Mouse (Mus musculus) limb, embryonic 14.5 days (tissue): ENCODE measurements around the gene Ano8. TPM values are rescaled to one million over a fixed set of nuclear protein-coding genes. Genes with fewer than 3 reads are reported as not detected.
A peak's percentile ranks its signal among the peaks of the same experiment; 100 is the strongest.
"Not testable (repeated sequence)": the region's sequence is repeated elsewhere in the genome, so short reads cannot be mapped to it uniquely, and the experiment has no call there.

Experiments used
- ATAC-seq: fragments of 200-750 bp; cut with Nextera tagmentation; 2 replicates; pipeline ENCODE4 v1.8.0; 2017; ENCODE audit warnings: low read depth, moderate number of reproducible peaks, moderate TSS enrichment; ENCODE audit not compliant: low FRiP score
- DNase-seq: peaks from one replicate; pipeline ENCODE4 v3.0.0-alpha.2; 2015; ENCODE audit warnings: low spot score
- H3K27ac ChIP-seq: fragments of 300-500 bp; sonication (generic); replicated peaks from 2 replicates; pipeline ENCODE4 v1.5.1; 2014; ENCODE audit warnings: low read depth, mild to moderate bottlenecking, low read length, moderate library complexity, mixed read lengths
- H3K27me3 ChIP-seq: fragments of 300-500 bp; sonication (generic); 2 replicates; pipeline ENCODE4 v1.6.1; 2014; ENCODE audit warnings: low read length, mixed read lengths; ENCODE audit not compliant: control insufficient read depth, insufficient read depth
- H3K36me3 ChIP-seq: fragments of 300-500 bp; sonication (generic); 2 replicates; pipeline ENCODE4 v1.6.1; 2014; ENCODE audit warnings: mild to moderate bottlenecking, low read length, moderate library complexity, mixed read lengths; ENCODE audit not compliant: control insufficient read depth, insufficient read depth
- H3K4me1 ChIP-seq: fragments of 300-500 bp; sonication (generic); 2 replicates; pipeline ENCODE4 v1.6.1; 2014; ENCODE audit warnings: antibody characterized with exemption, low read length, mixed read lengths; ENCODE audit not compliant: control insufficient read depth, insufficient read depth
- H3K4me2 ChIP-seq: fragments of 300-500 bp; sonication (generic); replicated peaks from 2 replicates; pipeline ENCODE4 v1.6.1; 2014; ENCODE audit warnings: low read depth, mild to moderate bottlenecking, low read length, moderate library complexity; ENCODE audit not compliant: severe bottlenecking
- H3K4me3 ChIP-seq: fragments of 300-500 bp; sonication (generic); replicated peaks from 2 replicates; pipeline ENCODE4 v1.5.1; 2014; ENCODE audit warnings: low read length
- H3K9ac ChIP-seq: fragments of 300-500 bp; sonication (generic); 2 replicates; pipeline ENCODE4 v1.6.1; 2014; ENCODE audit warnings: mild to moderate bottlenecking, low read depth, low read length, moderate library complexity; ENCODE audit not compliant: severe bottlenecking
- H3K9me3 ChIP-seq: fragments of 300-500 bp; sonication (generic); 2 replicates; pipeline ENCODE4 v1.6.1; 2016; ENCODE audit warnings: low read length; ENCODE audit not compliant: control insufficient read depth
- POLR2A ChIP-seq: fragments of 200-500 bp; IDR thresholded peaks from 2 replicates; pipeline ENCODE4 v1.8.0; 2012; ENCODE audit warnings: inconsistent platforms, mild to moderate bottlenecking, moderate library complexity, borderline replicate concordance; ENCODE audit not compliant: insufficient read depth, insufficient read length; ENCODE audit errors: extremely low read depth
- WGBS: fragments of 180-500 bp; shearing (Covaris S2); extraction: QIAGEN DNeasy Blood & Tissue Kit; methylation state at CpG from one replicate; pipeline ENCODE4 v1.1.7; 2014; 5-methylcytosine and 5-hydroxymethylcytosine counted together
- polyA plus RNA-seq, 2 experiments: library from polyadenylated mRNA; depleted of rRNA in 1 of 2; stranded (reverse) in 1 of 2; unstranded in 1 of 2; fragments of >200 nt; fragmentation: Nextera tagmentation in 1 of 2; extraction: Ambion mirVana in 1 of 2; gene quantifications; 2 replicates each; pipeline versions ENCODE4 v1.2.1 to v1.2.3; 2012 to 2014

Gene Ano8
- 37.2 and 43.3 TPM in 2 replicates for polyA plus RNA-seq (2012; rRNA removed)
- polyA plus RNA-seq (2014; fragmentation: Nextera tagmentation; extraction: Ambion mirVana), result 1.8 and 3.0 TPM in 2 replicates

DNA sequence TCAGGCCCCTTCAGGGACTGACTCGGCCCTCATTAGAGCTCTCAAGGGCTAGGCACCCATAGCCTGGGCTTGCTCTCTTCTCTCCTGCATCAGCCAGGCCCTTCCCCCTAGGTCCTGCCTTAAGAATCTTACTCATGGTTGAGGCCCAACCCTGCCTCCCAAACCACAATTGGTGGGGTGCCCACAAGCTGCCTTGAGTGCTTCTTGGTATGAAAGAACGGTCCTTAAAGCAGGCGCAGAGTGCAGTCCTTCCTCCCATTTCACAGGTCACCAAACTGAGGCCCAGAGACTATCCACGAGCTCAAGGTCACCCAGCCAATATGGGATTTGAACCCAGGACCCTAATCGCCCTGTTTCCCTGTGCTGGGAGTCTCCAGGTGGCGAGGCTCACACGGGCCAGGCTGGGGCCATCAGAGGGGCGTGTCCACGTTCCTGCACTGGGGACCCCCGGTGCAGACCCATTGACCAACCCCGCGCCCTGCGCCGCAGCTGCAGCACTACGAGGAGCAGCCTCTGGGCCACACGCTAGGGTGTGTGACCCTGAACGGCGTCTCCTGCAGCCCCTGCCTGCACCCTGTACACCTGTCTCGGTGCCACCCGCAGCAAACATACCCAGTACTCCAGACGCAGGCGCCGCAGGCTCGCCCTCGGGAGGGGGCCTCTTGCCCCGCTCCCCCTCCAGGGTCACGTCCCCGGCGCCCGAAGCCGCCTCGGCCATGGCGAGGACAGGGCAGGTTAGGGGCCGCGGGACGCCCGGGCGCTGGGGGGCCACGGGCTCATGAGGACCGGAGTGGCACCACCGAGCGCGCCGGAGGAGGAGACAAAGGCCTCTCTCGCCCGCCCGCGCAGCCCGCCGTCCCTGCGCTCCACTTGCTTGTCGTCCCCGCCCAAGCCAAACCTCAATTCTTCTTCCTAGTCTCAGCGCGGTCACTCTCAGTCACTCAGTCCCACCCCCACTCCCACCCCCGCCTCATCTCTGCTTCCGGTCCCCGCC lies at the start of gene Ano8:
Ano8 (minus strand) TSS at position 822 of the 994 bp plus-strand sequence.
- WGBS, result 11% methylated on average over 39 of the region's 58 CpGs
- H3K27ac ChIP-seq, result peak within 1 kb of the TSS; percentile 61; the same call in 1 of the 2 replicates
- peak within 1 kb of the TSS; percentile 84 for H3K4me2 ChIP-seq
- H3K9me3 ChIP-seq, result no peaks in the 10 kb centered on the region
- no peak for TF ChIP-seq POLR2A
- H3K9ac ChIP-seq, result peak within 1 kb of the TSS; percentile 78
- H3K4me1 ChIP-seq, result peaks cover 12% of the 10 kb centered on the region
- peaks cover 21% of the 10 kb centered on the region for H3K36me3 ChIP-seq
- peak; percentile 92 for DNase-seq
- peak within 1 kb of the TSS; percentile 77 for H3K4me3 ChIP-seq
- ATAC-seq, result peak; percentile 64
- H3K27me3 ChIP-seq, result no peaks in the 10 kb centered on the region

DNA sequence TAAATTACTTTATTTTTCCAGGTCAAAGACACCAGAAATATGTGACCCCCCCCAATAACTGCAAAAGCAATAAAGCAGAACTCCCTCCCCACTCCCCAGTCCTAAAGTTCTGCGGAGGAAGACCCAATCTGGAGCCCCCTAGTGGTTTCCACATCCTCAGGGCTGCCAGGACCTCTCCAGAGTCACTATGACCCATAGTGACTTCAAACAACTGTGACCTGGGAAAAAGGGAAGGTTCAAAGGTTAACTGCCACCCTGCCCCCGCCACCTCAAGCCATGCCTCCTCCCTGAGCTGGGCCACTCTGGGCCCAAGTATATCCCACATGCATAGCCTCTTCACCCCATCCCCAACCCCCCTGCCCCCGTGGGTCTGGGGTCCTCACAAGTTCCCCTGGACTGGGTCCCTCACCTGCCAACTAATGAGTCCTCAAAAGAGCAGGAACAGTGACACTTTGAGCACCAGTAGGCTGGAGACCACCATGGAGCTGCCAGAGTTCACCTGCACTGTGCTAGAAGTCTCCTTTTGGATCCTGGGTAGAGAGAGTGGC lies 48.6 kb upstream of the Ano8 start:
- peaks cover 10% of the 10 kb centered on the region; the same call in 1 of the 2 replicates for H3K4me1 ChIP-seq
- no peak for ATAC-seq
- H3K4me3 ChIP-seq, result no peak overlapping the region
- DNase-seq, result no peak
- TF ChIP-seq POLR2A, result no peak
- H3K27ac ChIP-seq, result no peak overlapping the region
- H3K4me2 ChIP-seq, result no peak overlapping the region
- no peak overlapping the region for H3K9ac ChIP-seq
- no peaks in the 10 kb centered on the region for H3K9me3 ChIP-seq
- 21% methylated on average over 3 of the region's 3 CpGs for whole genome bisulfite sequencing
- no peaks in the 10 kb centered on the region for H3K36me3 ChIP-seq
- H3K27me3 ChIP-seq, result no peaks in the 10 kb centered on the region

DNA sequence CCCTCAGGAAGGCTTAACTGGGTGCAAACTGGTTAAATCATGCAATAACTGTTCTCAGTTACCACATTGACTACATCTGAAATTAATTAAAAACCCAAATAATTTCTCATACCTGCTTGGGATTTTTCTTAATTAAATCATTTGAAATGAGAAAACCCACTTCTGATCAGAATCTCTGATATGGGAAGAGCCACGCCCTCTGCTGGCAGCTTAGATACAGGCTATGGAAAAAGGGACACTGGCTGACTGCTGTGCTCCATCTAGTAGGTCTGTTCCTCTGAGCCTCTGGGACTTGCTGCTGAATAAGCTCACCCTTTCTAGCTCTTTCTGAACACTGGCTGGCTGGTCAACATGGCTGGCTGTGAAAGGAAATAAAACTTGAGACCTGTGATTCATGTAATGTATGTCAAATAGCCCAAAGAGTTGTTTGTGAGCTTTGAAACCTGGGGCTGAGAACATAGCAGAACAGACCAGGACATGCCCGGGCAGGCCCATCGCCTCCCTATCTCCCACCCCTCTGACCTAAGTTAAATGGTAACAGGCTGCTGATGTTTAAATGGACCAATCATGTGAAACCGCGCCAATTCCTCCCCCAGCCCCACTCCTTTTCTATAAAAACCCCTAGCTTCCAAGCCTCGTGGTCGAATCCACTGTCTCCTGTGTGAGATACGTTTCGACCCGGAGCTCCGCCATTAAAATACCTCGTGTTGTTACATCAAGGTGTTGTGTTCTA lies 45.1 kb upstream of the Ano8 start:
- H3K27me3 ChIP-seq, result peaks cover 12% of the 10 kb centered on the region
- WGBS, result 67% methylated on average over 5 of the region's 12 CpGs
- H3K27ac ChIP-seq, H3K4me2 ChIP-seq, H3K4me1 ChIP-seq, H3K9me3 ChIP-seq, H3K9ac ChIP-seq, H3K4me3 ChIP-seq, ATAC-seq, H3K36me3 ChIP-seq: not testable (repeated sequence)
- peak; percentile 20 for DNase-seq

DNA sequence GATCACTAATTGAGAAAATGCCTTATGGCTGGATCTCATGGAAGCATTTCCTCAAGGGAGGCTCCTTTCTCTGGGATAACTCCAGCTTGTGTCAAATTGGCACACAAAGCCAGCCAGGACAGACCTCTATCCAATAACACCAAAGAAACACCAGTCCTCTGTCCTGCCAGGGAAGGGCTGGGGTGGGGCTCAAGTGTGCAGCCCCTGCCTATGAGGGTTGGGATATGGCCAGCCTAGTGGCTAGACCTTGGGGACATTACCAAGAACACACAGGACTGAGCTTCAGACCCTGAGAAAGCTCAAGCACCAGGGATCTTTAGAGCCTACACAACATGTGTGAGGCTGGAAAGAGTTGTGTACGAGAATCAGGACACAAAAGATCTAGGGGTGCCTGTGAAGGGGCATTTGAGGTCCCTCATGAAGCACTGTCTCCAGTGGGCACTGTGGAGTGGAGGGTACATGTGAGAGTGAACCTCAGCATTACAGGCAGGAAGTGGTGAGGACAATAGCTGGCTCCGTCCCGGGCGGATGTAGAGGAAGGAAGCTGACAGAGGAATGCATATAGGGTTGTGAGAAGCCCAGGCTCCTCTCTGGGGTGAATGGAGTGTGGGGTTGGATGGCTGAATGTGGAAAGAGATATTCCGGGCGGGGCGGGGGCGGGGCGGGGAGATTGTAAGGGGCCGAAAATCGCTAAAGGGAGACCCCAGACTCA lies 42.8 kb upstream of the Ano8 start:
- WGBS, result 79% methylated on average over 11 of the region's 11 CpGs
- no peak for TF ChIP-seq POLR2A
- no peak overlapping the region for H3K4me3 ChIP-seq
- H3K36me3 ChIP-seq, result no peaks in the 10 kb centered on the region
- no peak for ATAC-seq
- H3K9me3 ChIP-seq, result no peaks in the 10 kb centered on the region
- DNase-seq, result no peak
- H3K27ac ChIP-seq, result peak overlapping the region; percentile 48; the same call in 1 of the 2 replicates
- H3K27me3 ChIP-seq, result peaks cover 25% of the 10 kb centered on the region
- no peak overlapping the region for H3K9ac ChIP-seq
- peaks cover 5% of the 10 kb centered on the region; the same call in 1 of the 2 replicates for H3K4me1 ChIP-seq
- no peak overlapping the region for H3K4me2 ChIP-seq
